Mouse (Mus musculus) hindbrain, embryonic 11.5 days (tissue): ENCODE measurements around the gene Mtr. TPM values are rescaled to one million over a fixed set of nuclear protein-coding genes. Genes with fewer than 3 reads are reported as not detected.

Source experiments
- ATAC-seq: fragments of 200-750 bp; cut with Nextera tagmentation; 2 replicates; pipeline ENCODE4 v1.8.0; 2017; ENCODE audit warnings: mild to moderate bottlenecking, moderate TSS enrichment, moderate library complexity; ENCODE audit not compliant: low FRiP score
- DNase-seq: peaks from one replicate; pipeline ENCODE4 v3.0.0-alpha.2; 2015; ENCODE audit warnings: low spot score
- H3K27ac ChIP-seq: fragments of 300-500 bp; sonication (generic); 2 replicates; pipeline ENCODE4 v1.5.1; 2014; ENCODE audit warnings: mild to moderate bottlenecking, low read depth, low read length
- H3K27me3 ChIP-seq: fragments of 300-500 bp; sonication (generic); 2 replicates; pipeline ENCODE4 v1.6.1; 2014; ENCODE audit warnings: mild to moderate bottlenecking, low read length, moderate library complexity, mixed read lengths; ENCODE audit not compliant: control insufficient read depth, insufficient read depth
- H3K36me3 ChIP-seq: fragments of 300-500 bp; sonication (generic); 2 replicates; pipeline ENCODE4 v1.6.1; 2014; ENCODE audit warnings: mild to moderate bottlenecking, low read length, moderate library complexity, mixed read lengths; ENCODE audit not compliant: control insufficient read depth, insufficient read depth
- H3K4me1 ChIP-seq: fragments of 300-500 bp; sonication (generic); replicated peaks from 2 replicates; pipeline ENCODE4 v1.6.1; 2014; ENCODE audit warnings: low read length, mixed read lengths; ENCODE audit not compliant: control insufficient read depth, insufficient read depth
- H3K4me2 ChIP-seq: fragments of 300-500 bp; sonication (generic); replicated peaks from 2 replicates; pipeline ENCODE4 v1.6.1; 2014; ENCODE audit warnings: mild to moderate bottlenecking, low read depth, low read length
- H3K4me3 ChIP-seq: fragments of 300-500 bp; sonication (generic); 2 replicates; pipeline ENCODE4 v1.5.1; 2014; ENCODE audit warnings: low read depth, low read length
- H3K9ac ChIP-seq: fragments of 300-500 bp; sonication (generic); 2 replicates; pipeline ENCODE4 v1.6.1; 2014; ENCODE audit warnings: low read depth, low read length
- H3K9me3 ChIP-seq: fragments of 300-500 bp; sonication (generic); 2 replicates; pipeline ENCODE4 v1.6.1; 2016; ENCODE audit warnings: low read length; ENCODE audit not compliant: control insufficient read depth
- WGBS: fragments of 180-500 bp; shearing (Covaris S2); extraction: QIAGEN DNeasy Blood & Tissue Kit; methylation state at CpG from one replicate; pipeline ENCODE4 v1.1.7; 2014; 5-methylcytosine and 5-hydroxymethylcytosine counted together
- polyA plus RNA-seq: library from polyadenylated mRNA; unstranded; fragments of >200 nt; fragmentation: Nextera tagmentation; extraction: Ambion mirVana; gene quantifications from 2 replicates; pipeline ENCODE4 v1.2.1, GENCODE M21; 2014

Mtr gene
- polyA plus RNA-seq, 1 experiment from 2014 or later, result 11.5 TPM

- 84% methylated on average over 3 of the region's 3 CpGs for WGBS
- Histone ChIP-seq H3K27ac (no peak overlapping the region), H3K9ac (no peak overlapping the region), H3K9me3 (no peaks in the 10 kb centered on the region), H3K4me3 (peak overlapping the region; percentile 68; the same call in 1 of the 2 replicates), H3K4me2 (peak overlapping the region; percentile 3; the same call in 1 of the 2 replicates), H3K27me3 (no peaks in the 10 kb centered on the region), H3K36me3 (no peaks in the 10 kb centered on the region), H3K4me1 (no peaks in the 10 kb centered on the region)
- DNase-seq (no peak), ATAC-seq (no peak)
These were observed 1.8 kb downstream of the Mtr start for GRCm38 (mm10) chr13:12255911-12256705.

GRCm38 (mm10) chr13:12250496-12250895, 7.4 kb downstream of the Mtr start:
- H3K27me3 ChIP-seq, result no peaks in the 10 kb centered on the region
- H3K4me3 ChIP-seq, result no peak overlapping the region
- H3K9me3 ChIP-seq, result no peaks in the 10 kb centered on the region
- H3K4me2 ChIP-seq, result no peak overlapping the region
- no peak for DNase-seq
- no peak overlapping the region for H3K27ac ChIP-seq
- H3K4me1 ChIP-seq, result no peaks in the 10 kb centered on the region
- ATAC-seq, result no peak
- WGBS, result 95% methylated on average over 3 of the region's 3 CpGs
- H3K36me3 ChIP-seq, result no peaks in the 10 kb centered on the region
- no peak overlapping the region for H3K9ac ChIP-seq

- ATAC-seq, result no peak
- H3K27me3 ChIP-seq, result no peaks in the 10 kb centered on the region
- no peak overlapping the region for H3K4me2 ChIP-seq
- H3K4me3 ChIP-seq, result no peak overlapping the region
- H3K9me3 ChIP-seq, result no peaks in the 10 kb centered on the region
- peaks cover 2% of the 10 kb centered on the region; the same call in 1 of the 2 replicates for H3K36me3 ChIP-seq
- H3K4me1 ChIP-seq, result no peaks in the 10 kb centered on the region
- H3K9ac ChIP-seq, result no peak overlapping the region
- WGBS, result 90% methylated on average over 8 of the region's 8 CpGs
- no peak for DNase-seq
- H3K27ac ChIP-seq, result no peak overlapping the region
These were observed 8.6 kb downstream of the Mtr start for GRCm38 (mm10) chr13:12249195-12249898.

GRCm38 (mm10) chr13:12245938-12246337, 12.0 kb downstream of the Mtr start:
- H3K27me3 ChIP-seq, result no peaks in the 10 kb centered on the region
- H3K4me1 ChIP-seq, result no peaks in the 10 kb centered on the region
- ATAC-seq, result no peak
- H3K9me3 ChIP-seq, result no peaks in the 10 kb centered on the region
- H3K9ac ChIP-seq, result no peak overlapping the region
- H3K4me2 ChIP-seq, result no peak overlapping the region
- H3K27ac ChIP-seq, result no peak overlapping the region
- DNase-seq, result no peak
- H3K4me3 ChIP-seq, result no peak overlapping the region
- WGBS, result 98% methylated on average over 2 of the region's 2 CpGs
- H3K36me3 ChIP-seq, result peaks cover 5% of the 10 kb centered on the region; the same call in 1 of the 2 replicates

GRCm38 (mm10) chr13:12243991-12244390, 13.9 kb downstream of the Mtr start:
- 81% methylated on average over 4 of the region's 4 CpGs for WGBS
- H3K27ac ChIP-seq, result no peak overlapping the region
- no peak overlapping the region for H3K4me2 ChIP-seq
- H3K27me3 ChIP-seq, result no peaks in the 10 kb centered on the region
- no peak overlapping the region for H3K4me3 ChIP-seq
- ATAC-seq, result no peak
- DNase-seq, result no peak
- peaks cover 5% of the 10 kb centered on the region; the same call in 1 of the 2 replicates for H3K36me3 ChIP-seq
- H3K9ac ChIP-seq, result no peak overlapping the region
- no peaks in the 10 kb centered on the region for H3K9me3 ChIP-seq
- no peaks in the 10 kb centered on the region for H3K4me1 ChIP-seq

- no peak overlapping the region for H3K9ac ChIP-seq
- H3K36me3 ChIP-seq, result peaks cover 3% of the 10 kb centered on the region; the same call in 1 of the 2 replicates
These were observed 25.8 kb downstream of the Mtr start for GRCm38 (mm10) chr13:12232141-12232540.

GRCm38 (mm10) chr13:12228248-12228647, 29.7 kb downstream of the Mtr start:
- Histone ChIP-seq H3K4me3 (no peak overlapping the region), H3K9me3 (no peaks in the 10 kb centered on the region), H3K4me1 (no peaks in the 10 kb centered on the region), H3K27ac (no peak overlapping the region), H3K36me3 (peaks cover 3% of the 10 kb centered on the region; the same call in 1 of the 2 replicates), H3K9ac (no peak overlapping the region), H3K4me2 (no peak overlapping the region), H3K27me3 (no peaks in the 10 kb centered on the region)
- ATAC-seq (no peak), DNase-seq (no peak)
- WGBS, result 93% methylated on average over 4 of the region's 4 CpGs

More at GRCm38 (mm10) chr13:12232141-12232540, 25.8 kb downstream of the Mtr start:
- no peak for ATAC-seq
- Histone ChIP-seq H3K4me3 (no peak overlapping the region), H3K27me3 (no peaks in the 10 kb centered on the region), H3K4me1 (no peaks in the 10 kb centered on the region), H3K9me3 (no peaks in the 10 kb centered on the region), H3K4me2 (no peak overlapping the region), H3K27ac (no peak overlapping the region)
- no peak for DNase-seq
- 87% methylated on average over 4 of the region's 4 CpGs for WGBS

GRCm38 (mm10) chr13:12227606-12228005, 30.3 kb downstream of the Mtr start:
- ATAC-seq (no peak), DNase-seq (no peak)
- Histone ChIP-seq H3K9me3 (no peaks in the 10 kb centered on the region), H3K4me1 (no peaks in the 10 kb centered on the region), H3K36me3 (peaks cover 2% of the 10 kb centered on the region; the same call in 1 of the 2 replicates), H3K27me3 (no peaks in the 10 kb centered on the region), H3K27ac (no peak overlapping the region), H3K4me3 (no peak overlapping the region), H3K4me2 (no peak overlapping the region), H3K9ac (no peak overlapping the region)
- WGBS, result 92% methylated on average over 5 of the region's 5 CpGs
